Mouse (Mus musculus) stomach, postnatal 0 days (tissue): ENCODE measurements around the gene Banp. TPM values are rescaled to one million over a fixed set of nuclear protein-coding genes. Genes with fewer than 3 reads are reported as not detected.

Experiments
- ATAC-seq: fragments of 200-750 bp; cut with Nextera tagmentation; 2 replicates; pipeline ENCODE4 v1.8.0; 2017; ENCODE audit not compliant: low FRiP score, low TSS enrichment
- DNase-seq: peaks from one replicate; pipeline ENCODE4 v3.0.0-alpha.2; 2016; ENCODE audit warnings: low spot score
- H3K27ac ChIP-seq: fragments of 300-500 bp; sonication (generic); replicated peaks from 2 replicates; pipeline ENCODE4 v1.5.1; 2014; ENCODE audit warnings: mild to moderate bottlenecking, control low read depth
- H3K27me3 ChIP-seq: fragments of 300-500 bp; sonication (generic); 2 replicates; pipeline ENCODE4 v1.6.1; 2014; ENCODE audit warnings: low read length; ENCODE audit not compliant: control insufficient read depth, insufficient read depth
- H3K36me3 ChIP-seq: fragments of 300-500 bp; sonication (generic); 2 replicates; pipeline ENCODE4 v1.6.1; 2014; ENCODE audit warnings: low read length, mixed read lengths; ENCODE audit not compliant: control insufficient read depth, insufficient read depth
- H3K4me1 ChIP-seq: fragments of 300-500 bp; sonication (generic); replicated peaks from 2 replicates; pipeline ENCODE4 v1.6.1; 2014; ENCODE audit warnings: antibody characterized with exemption; ENCODE audit not compliant: control insufficient read depth, insufficient read depth
- H3K4me2 ChIP-seq: fragments of 300-500 bp; sonication (generic); replicated peaks from 2 replicates; pipeline ENCODE4 v1.6.1; 2014; ENCODE audit warnings: low read depth, mild to moderate bottlenecking, control low read depth, moderate library complexity
- H3K4me3 ChIP-seq: fragments of 300-500 bp; sonication (generic); 2 replicates; pipeline ENCODE4 v1.5.1; 2014; ENCODE audit warnings: low read depth, low read length, control low read depth
- H3K9ac ChIP-seq: fragments of 300-500 bp; sonication (generic); 2 replicates; pipeline ENCODE4 v1.6.1; 2014; ENCODE audit warnings: mild to moderate bottlenecking, low read length, control low read depth, mixed read lengths
- H3K9me3 ChIP-seq: fragments of 300-500 bp; sonication (generic); 2 replicates; pipeline ENCODE4 v1.6.1; 2016; ENCODE audit warnings: low read length; ENCODE audit not compliant: control insufficient read depth
- CTCF ChIP-seq: IDR thresholded peaks from 2 replicates; pipeline ENCODE4 v1.5.1; 2016; ENCODE audit warnings: antibody characterized with exemption, low read depth, mild to moderate bottlenecking, moderate library complexity
- EP300 ChIP-seq: optimal IDR thresholded peaks from 2 replicates; pipeline ENCODE3; 2016; ENCODE audit warnings: antibody characterized with exemption
- WGBS: fragments of 180-500 bp; shearing (Covaris S2); extraction: QIAGEN DNeasy Blood & Tissue Kit; methylation state at CpG from one replicate; pipeline ENCODE4 v1.1.7; 2014; 5-methylcytosine and 5-hydroxymethylcytosine counted together
- microRNA-seq: library from miRNA; unstranded; fragments of <30 nt; microRNA quantifications from one replicate; pipeline ENCODE4, GENCODE M21; 2016
- polyA plus RNA-seq: library from polyadenylated mRNA; unstranded; fragments of >200 nt; fragmentation: Nextera tagmentation; extraction: Ambion mirVana; gene quantifications from 2 replicates; pipeline ENCODE4 v1.2.1, GENCODE M21; 2015

The Banp gene
- polyA plus RNA-seq, 1 experiment from 2014 or later: 9.0 TPM

GRCm38 (mm10) chr8:122073964-122074363, 124.4 kb downstream of the Banp start:
- Histone ChIP-seq H3K4me2 (no peak overlapping the region), H3K36me3 (no peaks in the 10 kb centered on the region), H3K27ac (no peak overlapping the region), H3K4me3 (no peak overlapping the region), H3K9me3 (no peaks in the 10 kb centered on the region), H3K9ac (no peak overlapping the region), H3K4me1 (no peaks in the 10 kb centered on the region), H3K27me3 (no peaks in the 10 kb centered on the region)
- TF ChIP-seq EP300: no peak
- WGBS: 42% methylated on average over 9 of the region's 9 CpGs
- ATAC-seq (no peak), DNase-seq (no peak)

GRCm38 (mm10) chr8:122074442-122074841, 124.9 kb downstream of the Banp start:
- no peak for ATAC-seq
- H3K27ac ChIP-seq: no peak overlapping the region; the same call in 1 of the 2 replicates
- no peaks in the 10 kb centered on the region for H3K9me3 ChIP-seq
- H3K4me1 ChIP-seq: no peaks in the 10 kb centered on the region
- 20% methylated on average over 9 of the region's 9 CpGs for WGBS
- H3K4me3 ChIP-seq: no peak overlapping the region
- H3K36me3 ChIP-seq: no peaks in the 10 kb centered on the region
- TF ChIP-seq EP300: no peak
- no peak for TF ChIP-seq CTCF
- no peak overlapping the region for H3K9ac ChIP-seq
- no peak for DNase-seq
- no peak overlapping the region for H3K4me2 ChIP-seq
- no peaks in the 10 kb centered on the region for H3K27me3 ChIP-seq

- ATAC-seq (peak; percentile 7; the same call in 1 of the 2 replicates), DNase-seq (no peak)
- H3K27me3 ChIP-seq: no peaks in the 10 kb centered on the region
- no peaks in the 10 kb centered on the region for H3K36me3 ChIP-seq
- no peak overlapping the region for H3K4me2 ChIP-seq
- H3K9ac ChIP-seq: no peak overlapping the region
- 64% methylated on average over 4 of the region's 4 CpGs for WGBS
- H3K9me3 ChIP-seq: no peaks in the 10 kb centered on the region
- no peak overlapping the region for H3K4me3 ChIP-seq
- TF ChIP-seq CTCF (peak; percentile 62), EP300 (no peak)
- no peak overlapping the region for H3K27ac ChIP-seq
- H3K4me1 ChIP-seq: no peaks in the 10 kb centered on the region
Observed at GRCm38 (mm10) chr8:122074977-122075376, 125.4 kb downstream of the Banp start.

- Histone ChIP-seq H3K4me2 (no peak overlapping the region), H3K9me3 (no peaks in the 10 kb centered on the region), H3K4me3 (no peak overlapping the region), H3K27me3 (no peaks in the 10 kb centered on the region), H3K9ac (no peak overlapping the region), H3K36me3 (no peaks in the 10 kb centered on the region), H3K4me1 (no peaks in the 10 kb centered on the region), H3K27ac (no peak overlapping the region)
- TF ChIP-seq EP300 (no peak), CTCF (no peak)
- WGBS: 39% methylated on average over 23 of the region's 23 CpGs
- ATAC-seq (no peak), DNase-seq (no peak)
Observed at GRCm38 (mm10) chr8:122076183-122076842, 126.8 kb downstream of the Banp start.

GRCm38 (mm10) chr8:122078321-122078720, 128.8 kb downstream of the Banp start:
- no peaks in the 10 kb centered on the region for H3K4me1 ChIP-seq
- WGBS: 87% methylated on average over 12 of the region's 12 CpGs
- H3K9ac ChIP-seq: no peak overlapping the region
- no peak overlapping the region for H3K4me2 ChIP-seq
- no peak overlapping the region for H3K27ac ChIP-seq
- H3K9me3 ChIP-seq: no peaks in the 10 kb centered on the region
- no peak for TF ChIP-seq EP300
- TF ChIP-seq CTCF: no peak
- H3K4me3 ChIP-seq: no peak overlapping the region
- ATAC-seq (no peak), DNase-seq (no peak)
- H3K27me3 ChIP-seq: no peaks in the 10 kb centered on the region
- no peaks in the 10 kb centered on the region for H3K36me3 ChIP-seq

Small RNA genes within 50 kb of the gene (microRNA-seq; reads per million reads assigned to microRNA genes)
- gene Mir7237: not detected

Other genes with a start within 250 kb of the Banp start
- gene Jph3, start 220.1 kb upstream of the Banp start, polyA plus RNA-seq: 1.7 and 2.1 TPM in 2 replicates
- 13.7 and 14.7 TPM in 2 replicates for gene Klhdc4, start 120.2 kb upstream of the Banp start, polyA plus RNA-seq
- gene Slc7a5, start 42.1 kb upstream of the Banp start, polyA plus RNA-seq: 8.9 and 9.3 TPM in 2 replicates
- 0.12 and 0.30 TPM in 2 replicates for gene Car5a, start 4.8 kb upstream of the Banp start, polyA plus RNA-seq